Mouse (Mus musculus): ENCODE measurements at regions not wholly inside any gene's neighbourhood (a gene's known extent, or its start where the extent isn't known, plus 50 kb on each side); places are given as distances from the start of the nearest gene placed in this dataset.

DNA sequence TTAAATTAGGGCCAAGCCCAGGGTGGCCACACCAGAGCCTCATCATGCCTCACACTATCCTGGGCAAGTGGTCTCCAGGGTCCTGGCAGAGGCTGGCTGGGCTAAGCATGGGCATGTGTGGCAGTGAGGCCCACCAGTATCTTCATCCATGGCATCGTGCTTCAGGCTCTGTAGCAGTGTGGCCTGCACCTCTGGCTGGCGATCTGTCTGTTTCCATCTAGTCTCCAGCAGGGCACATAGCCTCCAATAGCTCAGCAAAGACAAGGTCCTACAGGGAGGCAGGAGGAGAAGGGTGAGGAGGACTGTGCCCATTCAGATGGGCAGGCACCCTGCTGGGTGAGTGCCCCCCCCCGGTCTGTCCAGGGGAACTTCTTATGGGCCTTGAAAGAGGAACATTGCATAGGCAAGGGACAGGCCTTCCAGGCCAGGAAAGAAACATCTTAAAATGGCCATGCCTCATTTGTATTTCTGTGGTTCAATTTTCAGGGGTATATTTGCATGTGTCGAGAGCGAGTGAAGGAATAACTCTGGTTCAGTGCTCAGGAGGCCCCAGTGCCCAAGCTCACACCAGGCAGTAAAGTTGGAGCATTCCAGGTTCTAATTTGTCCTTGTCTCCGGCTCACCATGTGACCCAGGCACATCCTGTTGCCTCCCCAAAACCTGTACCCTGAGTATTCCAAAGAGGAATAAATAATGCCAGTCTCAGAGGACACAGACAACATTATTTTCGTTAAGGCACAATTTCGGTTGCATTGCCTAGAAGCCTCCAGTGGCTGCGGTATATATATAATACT lies 60.4 kb upstream of the Ppara start:
- DNase-seq (ENCODE audit: low spot score in 2 of 2): no peak

DNA sequence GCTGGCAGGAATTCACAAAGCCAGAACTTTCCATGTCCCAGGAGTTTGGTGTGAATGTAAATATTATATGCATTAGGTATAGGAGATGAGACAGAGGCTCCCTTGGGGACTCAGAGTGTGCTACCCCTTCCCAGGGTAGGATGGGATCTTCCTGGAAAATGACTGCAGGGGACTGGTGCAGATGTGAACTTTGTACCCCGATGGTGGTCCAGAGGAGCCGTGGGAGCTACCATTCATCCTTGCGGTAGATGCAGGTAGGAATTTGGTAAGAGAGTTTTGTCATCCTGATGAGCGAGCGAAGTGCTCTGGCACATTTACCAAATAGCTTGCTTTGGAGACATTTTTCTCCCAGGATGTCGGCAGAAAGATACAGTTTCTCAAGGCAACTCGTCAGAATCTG lies 59.7 kb upstream of the Ppara start:
- DNase-seq (ENCODE audit: low spot score in 2 of 2): no peak

DNA sequence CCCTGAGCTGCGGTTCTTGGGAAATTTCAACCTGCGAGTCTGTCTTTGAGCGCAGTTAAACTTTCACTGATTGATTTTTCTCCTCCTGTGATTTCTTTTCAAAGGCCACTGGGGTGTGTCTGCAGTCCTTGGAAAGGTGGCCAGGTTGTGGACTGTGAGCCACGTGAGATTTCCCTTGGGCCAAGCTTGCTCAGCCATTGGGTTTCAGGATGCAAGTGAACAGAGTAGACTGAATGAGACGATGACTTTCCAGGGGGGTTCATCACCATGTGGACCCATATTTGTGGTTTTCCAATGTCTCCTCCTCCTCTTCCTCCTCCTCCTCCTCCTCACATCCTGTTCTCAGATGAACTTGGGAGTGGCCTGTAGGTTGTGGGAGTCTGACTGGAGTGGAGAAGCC lies 59.0 kb upstream of the Ppara start:
- no peak for DNase-seq (ENCODE audit: low spot score in 2 of 2)

DNA sequence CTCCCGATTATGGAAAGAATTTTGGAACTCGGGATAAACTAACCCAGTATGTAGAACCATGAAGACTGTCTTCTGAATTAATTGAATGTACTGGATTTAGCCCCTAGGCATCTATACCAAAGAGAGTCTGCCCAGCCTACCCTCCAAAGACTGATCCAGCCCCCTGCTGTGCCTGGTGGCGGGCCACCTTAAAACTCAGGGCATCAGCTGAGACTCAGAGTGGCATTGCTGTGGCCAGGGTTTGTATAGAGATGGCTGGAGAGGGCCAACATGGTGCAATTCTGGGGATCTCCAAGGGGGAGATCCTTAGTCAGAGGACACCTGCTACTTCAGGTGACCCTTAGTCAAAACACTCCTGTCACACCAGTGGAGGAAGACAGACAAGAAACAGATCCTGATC lies 58.6 kb upstream of the Ppara start:
- no peak for DNase-seq (ENCODE audit: low spot score in 2 of 2)

DNA sequence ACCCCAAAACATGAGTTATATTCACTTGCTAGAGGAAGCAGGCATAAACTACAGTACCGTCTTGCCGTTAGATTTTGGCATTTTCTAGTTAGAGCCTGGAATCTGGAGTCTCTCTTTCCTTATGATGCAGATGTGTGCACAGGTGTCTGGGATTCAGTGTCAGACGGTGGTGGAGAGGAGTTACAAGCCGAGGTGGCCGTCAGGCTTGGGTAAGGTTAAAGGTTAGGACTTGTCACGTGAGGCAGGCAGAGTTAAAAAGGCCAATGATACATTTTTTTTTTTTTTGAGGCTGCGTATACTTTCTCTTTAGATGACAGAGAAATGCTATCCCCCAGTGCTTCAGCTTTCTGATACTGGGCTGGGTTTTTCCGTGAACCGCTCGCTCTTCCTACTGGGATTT lies 57.9 kb upstream of the Ppara start:
- DNase-seq (ENCODE audit: low spot score in 2 of 2): no peak

DNA sequence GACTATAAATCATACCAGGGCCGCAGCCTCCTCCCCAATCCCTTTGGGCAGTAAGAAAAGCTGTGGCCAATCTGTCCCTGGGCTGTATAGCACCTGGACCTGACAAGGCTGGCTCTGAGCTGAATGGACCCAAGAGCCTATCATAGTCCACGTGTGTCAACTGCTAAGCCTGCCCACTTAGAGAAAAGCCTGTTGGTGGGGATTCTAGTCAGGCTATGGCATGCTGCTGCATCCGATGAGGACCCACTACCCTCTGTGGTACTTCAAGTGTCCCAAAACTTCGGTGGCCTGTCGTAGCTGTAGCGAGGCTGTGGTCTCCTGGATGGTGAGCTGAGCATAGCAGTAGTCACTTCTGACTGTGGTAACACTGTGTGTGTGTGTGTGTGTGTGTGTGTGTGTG lies 57.4 kb upstream of the Ppara start:
- DNase-seq (ENCODE audit: low spot score in 2 of 2): no peak

DNA sequence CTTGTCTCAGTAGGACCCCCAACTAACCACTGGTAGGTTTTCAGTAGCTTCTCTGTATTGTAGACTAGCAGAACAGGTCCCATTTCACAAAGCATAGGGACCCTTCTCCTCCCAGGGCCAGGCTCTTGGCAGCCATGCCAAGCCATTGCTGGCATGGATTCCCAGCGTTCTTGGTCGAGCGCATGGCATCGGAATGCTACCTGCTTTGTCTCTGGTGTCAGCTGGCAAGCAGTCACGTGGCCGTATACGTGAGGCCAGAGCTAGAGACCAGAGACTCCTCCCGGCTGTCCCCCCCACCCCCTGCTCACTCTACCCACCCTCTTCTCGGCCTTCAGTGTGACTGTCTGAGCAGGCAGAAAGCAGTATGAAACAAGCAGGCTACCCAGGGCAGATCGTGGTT lies 56.9 kb upstream of the Ppara start:
- DNase-seq (ENCODE audit: low spot score in 2 of 2): no peak

DNA sequence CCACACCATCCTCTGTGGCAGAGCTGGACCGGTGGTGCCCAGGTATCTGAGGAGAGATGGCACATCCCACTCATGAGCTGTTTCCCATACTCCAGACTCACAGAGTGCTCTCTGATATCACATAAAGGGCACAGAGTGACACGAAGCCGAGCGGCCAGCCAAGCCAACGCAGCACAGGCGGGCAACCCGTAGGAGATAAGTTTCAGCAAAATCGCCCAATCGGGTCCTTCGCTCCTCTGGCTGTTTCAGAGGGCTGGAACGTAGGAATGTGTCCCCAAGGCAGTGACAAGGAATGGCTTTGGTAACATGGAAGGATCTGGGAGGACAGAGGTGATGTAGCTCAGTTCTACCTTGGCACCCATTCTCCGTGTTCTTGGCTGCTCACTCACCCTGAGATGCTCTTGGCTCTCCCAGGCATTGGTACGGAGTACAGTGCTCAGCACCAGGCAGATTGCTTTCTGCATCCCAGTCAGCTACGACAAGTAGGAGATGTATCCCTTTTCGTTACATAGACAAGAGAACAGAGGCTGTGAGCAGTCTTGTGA lies 56.4 kb upstream of the Ppara start:
- DNase-seq (ENCODE audit: low spot score in 2 of 2): no peak

DNA sequence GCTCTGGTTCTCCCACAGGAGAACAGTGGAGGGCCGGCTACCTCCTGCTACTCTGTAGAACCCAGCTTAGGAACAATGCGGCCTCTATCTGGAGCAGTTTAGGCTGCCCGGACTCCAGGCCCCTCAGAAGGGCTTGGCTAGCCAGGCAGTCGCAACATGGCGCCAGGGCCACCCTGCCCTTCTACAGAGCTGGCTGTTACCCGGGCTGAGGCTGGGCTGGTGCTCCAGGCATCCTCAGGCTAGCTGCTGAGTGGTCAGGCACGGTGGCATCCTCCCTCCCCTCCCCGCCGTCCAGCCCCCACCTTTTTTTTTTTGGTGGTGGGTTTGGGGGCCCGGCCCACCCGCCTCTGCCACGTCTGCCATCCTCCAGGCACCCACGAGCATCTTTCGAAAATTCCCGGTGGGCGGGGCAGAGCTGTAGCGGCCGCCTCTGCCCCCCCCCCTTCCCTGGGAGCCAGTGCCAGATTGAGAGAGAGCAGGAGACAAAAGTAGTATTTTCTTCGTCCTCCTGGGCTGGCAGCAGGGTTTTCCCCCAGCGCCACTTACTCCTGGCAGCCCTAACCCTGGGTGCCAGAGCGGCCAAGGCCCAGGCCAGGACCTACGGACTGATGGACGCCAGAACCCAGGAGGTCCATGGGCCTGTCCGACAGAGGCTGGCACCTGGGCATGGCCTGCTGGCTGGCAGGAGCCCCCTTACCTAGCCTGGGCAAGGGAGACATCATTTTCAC lies 55.6 kb upstream of the Ppara start:
- no peak for DNase-seq (ENCODE audit: low spot score in 2 of 2)

DNA sequence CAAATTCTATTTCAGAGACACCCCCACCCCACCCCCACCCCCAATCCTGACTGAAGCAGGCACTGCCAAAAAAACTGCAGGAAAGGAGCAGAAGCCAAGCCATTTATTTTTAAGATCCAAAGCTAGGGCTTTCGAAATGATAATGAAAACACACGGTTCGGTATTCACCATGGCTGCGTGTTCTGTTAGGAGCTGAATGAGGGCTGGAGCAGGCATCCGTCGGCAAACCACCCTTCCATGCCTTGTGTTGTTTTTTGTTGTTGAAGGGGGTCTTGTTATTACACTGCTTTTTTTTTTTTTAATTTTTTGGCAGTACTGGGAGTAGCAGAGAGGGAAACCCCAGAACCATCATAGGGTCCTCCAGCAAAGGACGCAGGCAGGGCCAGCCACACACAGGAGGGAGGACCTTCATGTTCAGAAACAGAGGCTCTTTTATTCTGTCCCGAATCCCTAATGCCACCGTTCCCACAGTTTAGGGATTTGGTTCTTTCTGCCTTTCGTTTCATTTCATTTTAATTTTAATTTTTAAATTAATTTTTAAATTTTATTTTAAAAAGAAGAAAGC lies 54.8 kb upstream of the Ppara start:
- DNase-seq (ENCODE audit: low spot score in 2 of 2): no peak

DNA sequence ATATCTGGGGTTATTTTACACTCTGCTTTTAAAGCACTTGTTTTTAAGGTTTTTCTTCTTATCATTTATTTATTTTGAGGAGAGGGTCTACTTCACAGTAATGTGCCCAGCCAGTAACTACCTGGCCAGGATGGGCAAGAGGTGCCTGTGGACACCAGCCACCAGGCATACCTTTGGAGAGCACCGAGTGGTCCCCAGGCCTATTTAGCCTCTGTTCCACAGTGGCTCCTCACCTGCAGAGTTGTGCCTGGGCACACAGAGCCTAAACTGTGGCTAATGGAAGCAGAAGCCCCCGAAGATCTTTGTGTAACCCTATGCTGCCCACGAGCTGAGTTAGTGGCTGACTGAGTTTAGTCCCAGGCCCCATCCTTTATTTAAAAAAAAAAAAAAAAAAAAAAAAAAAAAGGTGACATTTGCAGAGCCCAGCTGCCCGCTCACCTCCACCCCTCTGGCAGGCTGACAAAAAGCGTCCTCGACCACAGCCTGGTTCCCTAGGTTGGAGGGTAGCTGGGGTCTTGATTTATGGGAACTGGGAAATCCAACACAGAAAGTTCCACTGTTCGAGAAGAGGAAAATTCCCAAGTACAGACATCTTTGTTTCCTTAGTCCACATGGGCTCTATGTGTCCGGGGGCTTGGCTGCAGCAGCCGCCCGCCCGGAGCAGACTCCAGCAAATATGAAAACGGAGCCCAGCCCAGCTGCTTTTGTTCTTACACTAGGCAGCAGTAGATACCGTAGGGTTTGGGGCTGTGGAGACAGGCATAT lies 54.1 kb upstream of the Ppara start:
- DNase-seq (ENCODE audit: low spot score in 2 of 2): no peak

DNA sequence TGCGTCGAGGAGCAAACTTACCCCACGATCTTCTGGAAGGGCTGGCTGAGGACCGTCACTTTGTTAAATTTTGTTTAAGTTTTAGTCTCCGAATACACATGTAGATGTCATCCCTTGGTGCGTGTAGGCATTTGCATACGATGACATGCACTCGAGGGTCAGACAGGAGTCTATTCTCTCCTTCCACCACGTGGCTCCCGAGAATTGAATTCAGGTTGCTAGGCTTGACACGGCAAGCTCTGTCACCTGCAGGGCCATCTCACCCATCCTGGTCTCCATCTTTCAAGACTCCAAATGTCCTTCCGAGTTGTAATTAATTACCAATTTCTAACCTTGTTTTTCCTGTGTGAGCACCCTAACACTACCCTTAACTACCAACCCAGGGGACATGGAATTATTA lies 52.7 kb upstream of the Ppara start:
- no peak for DNase-seq (ENCODE audit: low spot score in 2 of 2)

DNA sequence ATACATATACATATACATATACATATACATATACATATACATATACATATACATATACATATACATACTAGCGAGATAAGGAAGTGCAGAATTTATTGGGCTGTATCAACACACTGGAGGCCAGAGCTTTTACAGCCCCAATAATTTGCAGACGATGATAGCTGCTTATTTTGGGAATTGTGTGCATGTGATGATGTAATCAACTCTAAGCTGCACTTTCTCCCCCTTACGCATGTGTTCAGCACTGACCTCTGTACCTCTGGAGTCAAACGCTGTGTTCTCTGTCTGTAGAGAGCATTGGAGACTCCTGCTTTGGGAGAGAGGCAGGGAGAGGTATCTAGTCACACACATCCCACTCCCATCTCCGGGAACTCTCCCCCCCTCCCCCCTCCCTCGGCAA lies 52.0 kb upstream of the Ppara start:
- DNase-seq (ENCODE audit: low spot score in 2 of 2): no peak

DNA sequence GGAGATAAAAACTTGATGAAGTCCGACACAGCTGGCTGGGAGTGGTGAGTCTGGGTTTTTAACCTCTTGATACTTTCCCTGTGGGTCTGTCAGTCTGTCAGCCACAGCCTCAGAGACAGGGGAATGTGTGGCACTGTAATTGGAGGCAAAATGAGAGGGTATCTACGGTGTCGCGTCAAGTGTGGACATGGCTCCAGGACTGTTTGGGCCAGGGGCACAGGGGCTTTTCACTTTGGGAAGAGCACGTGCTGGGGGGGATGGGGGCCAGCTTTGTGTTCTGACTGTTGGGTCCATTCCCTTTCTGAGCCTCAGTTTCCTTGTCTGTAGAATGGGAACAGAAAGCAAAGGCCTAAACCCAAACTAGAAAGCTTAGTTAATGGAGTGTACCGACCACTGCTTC lies 51.5 kb upstream of the Ppara start:
- no peak for DNase-seq (ENCODE audit: low spot score in 2 of 2)

DNA sequence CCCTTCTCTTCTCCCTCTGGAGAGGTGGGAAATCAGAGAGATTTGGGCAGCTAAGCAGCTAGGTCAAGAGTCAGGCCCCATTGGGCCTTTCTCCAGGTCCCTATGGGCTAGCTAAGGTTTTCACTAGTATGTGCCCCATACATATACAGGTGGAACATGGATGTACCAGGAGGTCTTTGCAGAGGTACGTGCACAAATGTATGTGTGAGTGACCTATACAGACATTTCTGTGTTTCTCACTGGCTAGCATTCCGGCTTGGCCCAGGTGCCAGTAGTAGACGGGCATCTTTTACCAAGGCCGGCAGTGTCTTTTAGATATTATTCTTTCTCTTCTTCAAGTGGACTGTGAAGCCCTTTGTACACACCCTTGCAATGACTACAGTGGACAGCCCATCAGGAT lies 51.1 kb upstream of the Ppara start:
- no peak for DNase-seq (ENCODE audit: low spot score in 2 of 2)

DNA sequence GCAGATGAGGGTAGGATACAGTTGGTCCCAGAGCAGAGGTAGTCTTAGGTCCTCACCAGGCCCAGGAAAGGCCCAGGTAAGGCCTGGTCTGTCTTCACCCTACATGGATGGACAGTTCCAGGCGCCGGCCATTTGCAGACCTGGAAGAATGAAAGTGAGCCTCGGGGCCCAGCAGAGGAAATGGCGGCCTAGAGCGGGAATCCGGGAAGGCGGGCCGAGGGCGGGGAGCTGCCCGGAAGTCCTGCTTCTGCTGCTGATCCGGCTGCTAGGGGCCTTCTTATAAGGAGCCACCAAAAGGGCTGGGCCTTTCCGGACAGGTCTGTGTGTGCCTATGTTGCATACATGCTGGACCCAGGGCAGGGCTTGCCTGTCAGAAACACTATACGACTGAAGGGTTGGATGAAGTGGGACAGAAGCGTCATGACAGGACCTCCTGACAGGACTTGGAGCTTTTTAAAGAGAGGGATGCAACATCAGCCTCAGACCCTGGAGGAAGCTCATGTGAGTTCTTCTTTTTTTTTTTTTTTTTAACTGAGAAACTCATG lies 50.5 kb upstream of the Ppara start:
- no peak for DNase-seq (ENCODE audit: low spot score in 2 of 2)

DNA sequence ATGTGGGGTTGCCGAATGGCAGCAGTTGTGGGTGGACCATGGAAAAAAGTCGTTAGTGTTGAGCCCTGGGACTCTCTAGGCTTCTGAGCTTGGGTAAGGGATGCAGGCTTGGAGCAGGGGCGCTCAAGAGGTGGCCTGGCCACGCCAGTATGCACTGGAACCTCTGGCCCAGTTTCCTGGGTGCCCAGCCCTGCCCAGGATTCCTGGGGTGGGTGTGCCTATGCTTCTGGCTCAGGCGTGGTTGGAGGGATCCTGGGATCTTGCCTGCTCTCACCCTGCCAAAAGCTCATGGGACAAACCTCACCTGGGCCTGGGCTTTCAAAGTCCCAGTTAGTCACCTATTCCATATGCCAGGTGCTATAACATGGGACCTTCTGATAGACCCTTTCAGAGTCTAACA lies 49.9 kb upstream of the Ppara start:
- no peak for DNase-seq (ENCODE audit: low spot score in 2 of 2)

Measured in spleen, postnatal 4 days (tissue).